Mouse (Mus musculus): ENCODE data around the gene Olfr171. TPM values are rescaled to one million over a fixed set of nuclear protein-coding genes. Genes with fewer than 3 reads are reported as not detected.
"Not testable (repeated sequence)": the region's sequence is repeated elsewhere in the genome, so short reads cannot be mapped to it uniquely, and the experiment has no call there.

Gene Olfr171
- polyA plus RNA-seq (2016; fragmentation: Nextera tagmentation; extraction: Ambion mirVana) = not detected in 2 replicates

DNA sequence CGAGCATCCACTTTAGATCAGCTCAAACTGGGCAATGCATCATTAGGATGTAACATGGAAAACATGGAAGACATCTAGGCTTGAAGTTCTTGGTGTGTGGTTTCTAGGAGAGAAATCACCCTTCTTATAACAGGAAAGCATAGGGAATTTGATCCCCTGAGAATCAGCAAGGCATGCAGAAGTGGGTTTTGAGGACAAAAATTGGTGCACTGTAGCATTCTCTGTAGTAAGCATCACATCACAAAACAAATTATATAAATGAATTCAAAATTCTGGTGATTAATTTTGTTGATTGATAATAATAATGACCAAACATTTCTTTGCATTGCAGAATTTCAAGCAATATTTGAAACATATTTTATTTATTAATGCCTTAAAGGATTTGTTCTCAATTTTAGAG is at the start of gene Olfr171:
TSS of gene Olfr171 (minus strand) at position 101 of the 400 bp plus-strand sequence.
- no peak within 1 kb of the TSS for H3K9ac ChIP-seq
- no peak for ATAC-seq (ENCODE audit: low FRiP score, low read depth)
- H3K4me2 ChIP-seq (replicated peaks) = no peak within 1 kb of the TSS
- 80% methylated on average over 1 of the region's 1 CpGs for WGBS
- H3K9me3 ChIP-seq = peaks cover 11% of the 10 kb centered on the region; the same call in 1 of the 2 replicates
- no peaks in the 10 kb centered on the region for H3K4me1 ChIP-seq
- no peak within 1 kb of the TSS for H3K27ac ChIP-seq
- no peaks in the 10 kb centered on the region for H3K36me3 ChIP-seq
- no peaks in the 10 kb centered on the region for H3K27me3 ChIP-seq (replicated peaks)
- H3K4me3 ChIP-seq = no peak within 1 kb of the TSS

DNA sequence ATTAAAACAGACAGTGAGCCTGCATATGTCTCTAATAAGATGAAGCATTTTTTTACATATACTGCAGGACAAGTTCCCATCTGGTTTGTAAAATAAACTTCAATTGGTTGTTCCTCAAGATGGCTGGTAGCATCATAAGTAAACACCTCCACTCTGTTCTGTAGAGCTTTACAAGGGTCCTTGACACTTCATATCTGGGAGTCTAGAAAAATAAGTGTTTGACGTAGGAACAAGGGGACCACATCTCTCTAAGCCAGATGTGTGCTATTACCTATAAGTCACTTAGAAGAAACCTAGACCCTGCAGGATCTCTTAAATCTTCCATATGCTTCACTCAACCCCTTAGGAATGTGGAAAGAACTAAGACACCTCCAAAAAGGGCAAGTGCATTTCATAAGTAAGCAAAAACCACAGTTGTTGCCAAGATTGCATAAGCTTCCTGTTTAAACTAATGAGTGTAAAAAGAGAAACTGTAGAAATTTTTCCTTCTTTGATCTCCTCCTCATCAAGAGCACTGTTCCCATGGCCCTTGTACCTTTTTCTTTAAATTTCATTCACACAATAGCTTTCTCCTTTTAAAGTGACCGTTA is 41.1 kb upstream of the Olfr171 start:
- H3K4me1 ChIP-seq = no peaks in the 10 kb centered on the region
- no peak overlapping the region for H3K4me3 ChIP-seq
- H3K36me3 ChIP-seq = no peaks in the 10 kb centered on the region
- no peaks in the 10 kb centered on the region for H3K27me3 ChIP-seq (replicated peaks)
- no peak overlapping the region for H3K4me2 ChIP-seq (replicated peaks)
- no peak overlapping the region for H3K9ac ChIP-seq
- H3K27ac ChIP-seq = no peak overlapping the region
- 92% methylated on average over 2 of the region's 2 CpGs for WGBS
- no peaks in the 10 kb centered on the region for H3K9me3 ChIP-seq
- ATAC-seq (ENCODE audit: low FRiP score, low read depth) = no peak

DNA sequence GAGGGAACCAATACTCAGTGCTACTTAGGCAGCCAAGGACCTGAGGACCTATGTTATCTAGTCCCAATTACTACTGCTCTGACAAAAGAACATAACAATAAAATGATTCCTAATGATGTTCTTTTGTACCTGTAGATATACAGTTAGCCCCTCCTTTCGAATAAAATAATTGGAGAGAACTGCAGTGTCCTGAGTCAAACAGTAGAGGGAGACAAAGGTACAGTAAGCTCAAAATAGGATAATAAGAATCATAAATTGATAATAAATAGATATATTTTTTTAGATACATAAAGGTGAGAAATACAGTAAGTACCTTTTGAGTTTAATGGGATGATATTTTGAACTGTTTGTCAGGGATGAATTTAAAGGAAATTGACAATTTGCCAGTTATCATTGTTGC is 36.6 kb upstream of the Olfr171 start:
- H3K27ac ChIP-seq = no peak overlapping the region
- H3K27me3 ChIP-seq (replicated peaks) = no peaks in the 10 kb centered on the region
- H3K36me3 ChIP-seq = no peaks in the 10 kb centered on the region
- no peak overlapping the region for H3K9ac ChIP-seq
- ATAC-seq (ENCODE audit: low FRiP score, low read depth) = no peak
- H3K4me2 ChIP-seq (replicated peaks) = no peak overlapping the region
- no peaks in the 10 kb centered on the region for H3K4me1 ChIP-seq
- WGBS = 60% methylated on average over 1 of the region's 1 CpGs
- H3K9me3 ChIP-seq = no peaks in the 10 kb centered on the region
- H3K4me3 ChIP-seq = no peak overlapping the region

DNA sequence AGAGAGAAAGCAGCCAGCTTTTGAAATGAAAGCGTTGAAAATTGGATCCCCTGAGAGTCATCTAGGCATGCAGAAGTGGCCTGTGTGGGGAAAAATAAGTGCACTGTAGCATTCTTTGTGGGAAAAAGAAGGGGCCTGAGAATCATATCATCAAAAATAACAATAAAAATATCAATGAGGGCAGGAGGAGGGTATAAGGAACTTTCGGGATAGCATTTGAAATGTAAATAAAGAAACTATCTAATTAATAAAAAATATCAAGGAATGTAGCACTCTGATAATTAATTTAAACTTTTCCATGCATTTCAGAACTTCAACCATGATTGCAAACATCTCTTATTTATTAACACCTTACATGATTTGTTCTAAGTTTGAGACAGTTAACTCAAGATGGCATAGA is 17.9 kb downstream of the Olfr171 start, which contains the start of gene Olfr170:
TSS of gene Olfr170 (minus strand) at position 101 of the 400 bp plus-strand sequence.
- H3K4me3 ChIP-seq; ATAC-seq (ENCODE audit: low FRiP score, low read depth); H3K36me3 ChIP-seq; H3K27me3 ChIP-seq (replicated peaks); H3K27ac ChIP-seq; H3K4me1 ChIP-seq; H3K9ac ChIP-seq; H3K4me2 ChIP-seq (replicated peaks); H3K9me3 ChIP-seq: not testable (repeated sequence)
- WGBS = 91% methylated on average over 2 of the region's 2 CpGs

DNA sequence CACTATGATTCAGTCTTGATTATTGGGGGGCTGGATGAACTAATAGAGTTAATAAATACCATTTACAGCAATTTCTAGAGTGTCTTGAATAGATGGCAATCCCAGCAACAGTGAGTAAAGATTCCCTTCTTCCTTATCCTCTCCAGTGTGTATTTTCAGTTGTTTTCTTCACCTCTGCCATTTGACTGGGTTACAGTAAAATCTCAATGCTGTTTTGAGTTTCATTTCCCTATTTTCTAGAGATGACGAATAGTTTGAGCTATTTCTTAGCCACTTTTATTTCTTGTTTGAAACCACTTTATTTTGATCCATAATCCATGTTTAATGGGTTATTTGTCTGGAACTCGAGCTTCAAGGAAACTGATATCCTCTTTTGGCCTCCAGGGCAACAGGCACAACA is 26.6 kb downstream of the Olfr171 start:
- Histone ChIP-seq H3K4me3 (no peak overlapping the region), H3K9me3 (no peaks in the 10 kb centered on the region), H3K27me3 (replicated peaks) (no peaks in the 10 kb centered on the region), H3K27ac (no peak overlapping the region), H3K4me2 (replicated peaks) (no peak overlapping the region), H3K9ac (no peak overlapping the region), H3K36me3 (no peaks in the 10 kb centered on the region), H3K4me1 (no peaks in the 10 kb centered on the region)
- WGBS = 61% methylated on average over 2 of the region's 2 CpGs
- no peak for ATAC-seq (ENCODE audit: low FRiP score, low read depth)

Other genes with a start within 250 kb of the Olfr171 start
- not detected in 2 replicates for gene Olfr165, start 206.8 kb downstream of the Olfr171 start, polyA plus RNA-seq (2016; fragmentation: Nextera tagmentation; extraction: Ambion mirVana)
- gene Olfr166, start 146.2 kb downstream of the Olfr171 start, polyA plus RNA-seq (2016; fragmentation: Nextera tagmentation; extraction: Ambion mirVana) = not detected in 2 replicates
- not detected in 2 replicates for gene Olfr167, start 107.7 kb downstream of the Olfr171 start, polyA plus RNA-seq (2016; fragmentation: Nextera tagmentation; extraction: Ambion mirVana)
- not detected in 2 replicates for gene Olfr168, start 94.4 kb downstream of the Olfr171 start, polyA plus RNA-seq (2016; fragmentation: Nextera tagmentation; extraction: Ambion mirVana)
- gene Olfr169, start 58.1 kb downstream of the Olfr171 start, polyA plus RNA-seq (2016; fragmentation: Nextera tagmentation; extraction: Ambion mirVana) = not detected in 2 replicates
- gene Olfr170, start 18.0 kb downstream of the Olfr171 start, polyA plus RNA-seq (2016; fragmentation: Nextera tagmentation; extraction: Ambion mirVana) = not detected in 2 replicates
- gene Lamp3, start 76.5 kb upstream of the Olfr171 start, polyA plus RNA-seq (2016; fragmentation: Nextera tagmentation; extraction: Ambion mirVana) = not detected in 2 replicates
- 42.8 and 43.7 TPM in 2 replicates for gene B3gnt5, start 130.3 kb upstream of the Olfr171 start, polyA plus RNA-seq (2016; fragmentation: Nextera tagmentation; extraction: Ambion mirVana)